Mouse (Mus musculus): Measurements from ENCODE around the gene Zfp428. TPM values are rescaled to one million over a fixed set of nuclear protein-coding genes. Genes with fewer than 3 reads are reported as not detected.
A peak's percentile ranks its signal among the peaks of the same experiment; 100 is the strongest.

The Zfp428 gene
- polyA plus RNA-seq, 2 experiments: 2.3 to 4.0 TPM

DNA sequence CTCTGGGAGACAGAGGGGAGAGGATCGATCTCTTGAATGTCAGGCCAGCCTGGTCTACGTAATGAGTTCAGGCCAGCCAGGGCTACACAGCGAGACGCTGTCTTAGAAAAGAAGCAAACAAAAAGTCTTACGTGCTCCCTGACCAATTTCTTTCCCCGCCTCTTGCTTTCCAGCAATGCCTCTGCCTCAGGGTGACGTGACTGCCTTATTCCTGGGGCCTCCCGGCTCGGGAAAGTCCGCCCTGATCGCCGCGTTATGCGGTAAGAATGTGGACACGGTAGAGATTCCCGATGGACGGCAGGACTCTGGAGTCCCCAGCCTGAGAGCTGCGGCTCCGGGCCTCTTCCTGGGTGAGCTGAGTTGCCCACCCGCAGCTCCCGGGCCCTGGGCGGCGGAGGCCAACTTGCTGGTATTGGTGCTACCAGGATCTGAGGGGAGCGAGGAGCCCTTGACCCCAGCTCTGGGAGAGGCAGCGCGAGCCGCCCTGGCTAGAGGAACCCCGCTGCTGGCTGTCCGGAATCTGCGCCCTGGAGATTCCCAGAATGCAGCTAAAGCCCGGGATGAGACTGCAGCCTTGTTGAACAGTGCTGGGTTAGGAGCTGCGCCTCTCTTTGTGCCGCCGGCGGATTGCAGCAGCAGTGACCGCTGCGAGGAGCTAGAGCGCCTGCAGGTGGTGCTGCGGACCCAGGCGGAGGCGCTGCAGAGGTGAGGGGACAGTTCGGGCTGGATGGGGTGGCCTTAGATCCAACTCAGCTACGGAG lies 24.6 kb downstream of the Zfp428 start:
- Histone ChIP-seq H3K9me3 (ENCODE audit: control insufficient read depth, low read length) (no peaks in the 10 kb centered on the region), H3K4me3 (ENCODE audit: insufficient read depth in 1 of 2, low read depth in 2 of 2, low read length in 2 of 2) (peak overlapping the region; percentile 61 to 97), H3K27ac (peak overlapping the region; percentile 70), H3K36me3 (replicated peaks; ENCODE audit: control insufficient read depth, insufficient read depth, low read depth) (no peaks in the 10 kb centered on the region), H3K9ac (replicated peaks) (peak overlapping the region; percentile 81), H3K4me2 (ENCODE audit: low read depth) (peak overlapping the region; percentile 98), H3K4me1 (replicated peaks; ENCODE audit: control insufficient read depth in 2 of 2, insufficient read depth in 2 of 2, low read length in 1 of 2) (peaks cover 6 to 17% of the 10 kb centered on the region in 2 experiments), H3K27me3 (ENCODE audit: control insufficient read depth, insufficient read depth, low read length) (no peaks in the 10 kb centered on the region)
- ATAC-seq (ENCODE audit: insufficient read depth): peak; percentile 49
- DNase-seq (ENCODE audit: low read depth in 3 of 3, low spot score in 3 of 3): peak in 1 of 3 experiments; percentile 56
- TF ChIP-seq CTCF (IDR thresholded peaks at IDR 0.05; ENCODE audit: low read depth): peak; percentile 94
- TF ChIP-seq EP300 (IDR thresholded peaks at IDR 0.05; ENCODE audit: low read depth): no peak
- 3% methylated on average over 43 of the region's 43 CpGs for WGBS (ENCODE audit: insufficient replicate concordance)

GRCm38 (mm10) chr7:24533031-24533571 lies 26.3 kb downstream of the Zfp428 start:
- no peak overlapping the region for H3K4me3 ChIP-seq (ENCODE audit: insufficient read depth in 1 of 2, low read depth in 2 of 2, low read length in 2 of 2)
- TF ChIP-seq EP300 (IDR thresholded peaks at IDR 0.05; ENCODE audit: low read depth): no peak
- no peak for TF ChIP-seq CTCF (IDR thresholded peaks at IDR 0.05; ENCODE audit: low read depth)
- no peak overlapping the region for H3K9ac ChIP-seq (replicated peaks)
- H3K27ac ChIP-seq: no peak overlapping the region
- no peak for ATAC-seq (ENCODE audit: insufficient read depth)
- H3K27me3 ChIP-seq (ENCODE audit: control insufficient read depth, insufficient read depth, low read length): no peaks in the 10 kb centered on the region
- H3K4me2 ChIP-seq (ENCODE audit: low read depth): no peak overlapping the region
- no peaks in the 10 kb centered on the region for H3K36me3 ChIP-seq (replicated peaks; ENCODE audit: control insufficient read depth, insufficient read depth, low read depth)
- H3K4me1 ChIP-seq (replicated peaks; ENCODE audit: control insufficient read depth in 2 of 2, insufficient read depth in 2 of 2, low read length in 1 of 2): peaks cover 6 to 17% of the 10 kb centered on the region in 2 experiments
- no peaks in the 10 kb centered on the region for H3K9me3 ChIP-seq (ENCODE audit: control insufficient read depth, low read length)
- DNase-seq (ENCODE audit: low read depth in 3 of 3, low spot score in 3 of 3): no peak
- 89% methylated on average over 28 of the region's 28 CpGs for WGBS (ENCODE audit: insufficient replicate concordance)

DNA sequence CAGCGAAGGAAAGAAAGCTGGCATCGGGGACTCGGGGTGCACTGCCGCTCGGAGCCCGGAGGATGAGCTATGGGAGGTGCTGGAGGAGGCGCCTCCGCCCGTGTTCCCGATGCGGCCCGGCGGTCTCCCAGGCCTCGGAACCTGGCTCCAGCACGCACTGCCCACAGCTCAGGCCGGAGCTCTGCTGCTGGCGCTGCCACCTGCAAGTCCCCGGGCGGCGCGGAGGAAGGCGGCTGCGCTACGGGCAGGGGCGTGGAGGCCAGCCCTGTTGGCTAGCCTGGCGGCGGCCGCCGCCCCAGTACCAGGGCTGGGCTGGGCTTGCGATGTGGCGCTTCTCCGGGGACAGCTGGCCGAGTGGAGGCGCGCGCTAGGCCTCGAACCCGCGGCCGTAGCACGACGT lies 27.0 kb downstream of the Zfp428 start:
- TF ChIP-seq CTCF (IDR thresholded peaks at IDR 0.05; ENCODE audit: low read depth): no peak
- TF ChIP-seq EP300 (IDR thresholded peaks at IDR 0.05; ENCODE audit: low read depth): no peak
- H3K4me1 ChIP-seq (replicated peaks; ENCODE audit: control insufficient read depth in 2 of 2, insufficient read depth in 2 of 2, low read length in 1 of 2): peaks cover 6 to 17% of the 10 kb centered on the region in 2 experiments
- H3K36me3 ChIP-seq (replicated peaks; ENCODE audit: control insufficient read depth, insufficient read depth, low read depth): no peaks in the 10 kb centered on the region
- WGBS (ENCODE audit: insufficient replicate concordance): 83% methylated on average over 42 of the region's 42 CpGs
- H3K27me3 ChIP-seq (ENCODE audit: control insufficient read depth, insufficient read depth, low read length): no peaks in the 10 kb centered on the region
- no peak overlapping the region for H3K4me2 ChIP-seq (ENCODE audit: low read depth)
- no peak overlapping the region for H3K27ac ChIP-seq
- ATAC-seq (ENCODE audit: insufficient read depth) (no peak), DNase-seq (ENCODE audit: low read depth in 3 of 3, low spot score in 3 of 3) (no peak)
- H3K9ac ChIP-seq (replicated peaks): no peak overlapping the region
- no peaks in the 10 kb centered on the region for H3K9me3 ChIP-seq (ENCODE audit: control insufficient read depth, low read length)
- H3K4me3 ChIP-seq (ENCODE audit: insufficient read depth in 1 of 2, low read depth in 2 of 2, low read length in 2 of 2): no peak overlapping the region

DNA sequence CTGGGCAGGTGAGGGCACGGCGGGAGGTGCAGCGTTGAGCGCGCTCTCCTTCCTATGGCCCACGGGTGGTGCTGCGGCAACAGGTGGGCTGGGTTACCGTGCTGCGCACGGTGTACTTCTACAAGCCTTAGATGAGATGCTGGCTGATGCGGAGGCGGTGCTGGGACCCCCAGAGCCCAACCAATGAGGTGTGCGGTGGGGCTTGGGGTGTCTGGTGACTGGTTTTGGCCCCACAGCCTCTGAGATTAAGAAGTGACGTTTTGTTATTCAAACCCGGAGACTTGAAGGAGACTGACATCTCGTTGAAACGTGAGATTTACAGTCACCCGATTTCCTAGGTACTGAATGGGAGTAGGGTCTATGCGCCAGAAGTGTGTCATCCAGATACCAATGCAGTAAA lies 27.5 kb downstream of the Zfp428 start:
- TF ChIP-seq CTCF (IDR thresholded peaks at IDR 0.05; ENCODE audit: low read depth): no peak
- no peak for TF ChIP-seq EP300 (IDR thresholded peaks at IDR 0.05; ENCODE audit: low read depth)
- H3K9me3 ChIP-seq (ENCODE audit: control insufficient read depth, low read length): no peaks in the 10 kb centered on the region
- no peaks in the 10 kb centered on the region for H3K36me3 ChIP-seq (replicated peaks; ENCODE audit: control insufficient read depth, insufficient read depth, low read depth)
- no peaks in the 10 kb centered on the region for H3K27me3 ChIP-seq (ENCODE audit: control insufficient read depth, insufficient read depth, low read length)
- no peak for ATAC-seq (ENCODE audit: insufficient read depth)
- H3K9ac ChIP-seq (replicated peaks): no peak overlapping the region
- H3K4me3 ChIP-seq (ENCODE audit: insufficient read depth in 1 of 2, low read depth in 2 of 2, low read length in 2 of 2): no peak overlapping the region
- no peak for DNase-seq (ENCODE audit: low read depth in 3 of 3, low spot score in 3 of 3)
- H3K4me1 ChIP-seq (replicated peaks; ENCODE audit: control insufficient read depth in 2 of 2, insufficient read depth in 2 of 2, low read length in 1 of 2): peaks cover 6 to 15% of the 10 kb centered on the region in 2 experiments
- no peak overlapping the region for H3K4me2 ChIP-seq (ENCODE audit: low read depth)
- WGBS (ENCODE audit: insufficient replicate concordance): 80% methylated on average over 19 of the region's 19 CpGs
- H3K27ac ChIP-seq: no peak overlapping the region

- H3K4me2 ChIP-seq (ENCODE audit: low read depth): no peak overlapping the region
- no peaks in the 10 kb centered on the region for H3K36me3 ChIP-seq (replicated peaks; ENCODE audit: control insufficient read depth, insufficient read depth, low read depth)
- H3K4me3 ChIP-seq (ENCODE audit: insufficient read depth in 1 of 2, low read depth in 2 of 2, low read length in 2 of 2): no peak overlapping the region
- H3K9me3 ChIP-seq (ENCODE audit: control insufficient read depth, low read length): no peaks in the 10 kb centered on the region
- no peak for ATAC-seq (ENCODE audit: insufficient read depth)
- no peak for DNase-seq (ENCODE audit: low read depth in 3 of 3, low spot score in 3 of 3)
- no peak overlapping the region for H3K9ac ChIP-seq (replicated peaks)
- 67% methylated on average over 4 of the region's 4 CpGs for WGBS (ENCODE audit: insufficient replicate concordance)
- no peak for TF ChIP-seq EP300 (IDR thresholded peaks at IDR 0.05; ENCODE audit: low read depth)
- no peak for TF ChIP-seq CTCF (IDR thresholded peaks at IDR 0.05; ENCODE audit: low read depth)
- no peaks in the 10 kb centered on the region; a peak in 2 of 4 replicates for H3K4me1 ChIP-seq (replicated peaks; ENCODE audit: control insufficient read depth in 2 of 2, insufficient read depth in 2 of 2, low read length in 1 of 2)
- no peaks in the 10 kb centered on the region for H3K27me3 ChIP-seq (ENCODE audit: control insufficient read depth, insufficient read depth, low read length)
- no peak overlapping the region for H3K27ac ChIP-seq
Measured at GRCm38 (mm10) chr7:24537081-24537480, 30.3 kb downstream of the Zfp428 start.
